Mouse (Mus musculus) layer of hippocampus, postnatal 25 days (tissue): ENCODE data around the gene Ly6g5b. TPM values are rescaled to one million over a fixed set of nuclear protein-coding genes. Genes with fewer than 3 reads are reported as not detected.

Experiments
- total RNA-seq, 2 experiments: library from RNA; stranded (reverse); gene quantifications; 2 replicates each; pipeline ENCODE4 v1.2.3; 2021

The Ly6g5b gene
- total RNA-seq, 2 experiments from 2014 or later, result 0.42 to 0.54 TPM

Other genes starting within 250 kb of the Ly6g5b start
- 1 to 10 TPM; 7.3 to 7.7 TPM for gene Zbtb12, start 235.9 kb downstream of the Ly6g5b start, total RNA-seq
- not detected for gene Gm20547, start 233.4 kb downstream of the Ly6g5b start, total RNA-seq
- gene C2, start 217.2 kb downstream of the Ly6g5b start, total RNA-seq, result 1 to 10 TPM in 1 of 2 experiments, under 1 TPM in 1; 0.86 to 1.9 TPM
- gene Ehmt2, start 217.0 kb downstream of the Ly6g5b start, total RNA-seq, result 100 to 1,000 TPM; 164 to 188 TPM
- under 1 TPM; 0.20 to 0.21 TPM for gene Slc44a4, start 201.0 kb downstream of the Ly6g5b start, total RNA-seq
- 10 to 100 TPM; 37.2 to 37.4 TPM for gene Neu1, start 184.2 kb downstream of the Ly6g5b start, total RNA-seq
- gene Hspa1b, start 156.2 kb downstream of the Ly6g5b start, total RNA-seq, result 10 to 100 TPM; 17.0 to 23.5 TPM
- gene Gm20481, start 145.5 kb downstream of the Ly6g5b start, total RNA-seq, result not detected
- 10 to 100 TPM; 14.9 to 17.9 TPM for gene Hspa1a, start 143.3 kb downstream of the Ly6g5b start, total RNA-seq
- gene Hspa1l, start 142.7 kb downstream of the Ly6g5b start, total RNA-seq, result under 1 TPM; 0.22 to 0.31 TPM
- gene Lsm2, start 133.6 kb downstream of the Ly6g5b start, total RNA-seq, result 10 to 100 TPM; 18.1 to 19.3 TPM
- 10 to 100 TPM; 43.7 to 55.6 TPM for gene Vars, start 114.4 kb downstream of the Ly6g5b start, total RNA-seq
- gene Vwa7, start 98.8 kb downstream of the Ly6g5b start, total RNA-seq, result under 1 TPM; 0.07 to 0.23 TPM
- 1 to 10 TPM in 1 of 2 experiments, under 1 TPM in 1; 0.64 to 1.1 TPM for gene Sapcd1, start 87.4 kb downstream of the Ly6g5b start, total RNA-seq
- gene Msh5, start 68.7 kb downstream of the Ly6g5b start, total RNA-seq, result under 1 TPM; 0.62 to 0.82 TPM
- 10 to 100 TPM in 1 of 2 experiments, 1 to 10 TPM in 1; 9.7 to 10.1 TPM for gene Clic1, start 65.5 kb downstream of the Ly6g5b start, total RNA-seq
- 10 to 100 TPM; 19.5 to 20.7 TPM for gene Ddah2, start 56.4 kb downstream of the Ly6g5b start, total RNA-seq
- gene Ly6g6c, start 50.0 kb downstream of the Ly6g5b start, total RNA-seq, result not detected
- gene Mpig6b, start 49.2 kb downstream of the Ly6g5b start, total RNA-seq, result not detected
- gene Ly6g6e, start 38.5 kb downstream of the Ly6g5b start, total RNA-seq, result 1 to 10 TPM; 4.1 to 4.3 TPM
- gene Ly6g6d, start 37.4 kb downstream of the Ly6g5b start, total RNA-seq, result 1 to 10 TPM in 1 of 2 experiments, under 1 TPM in 1; 0.80 to 1.2 TPM
- gene Ly6g6f, start 29.8 kb downstream of the Ly6g5b start, total RNA-seq, result not detected
- gene Abhd16a, start 26.2 kb downstream of the Ly6g5b start, total RNA-seq, result 10 to 100 TPM; 97.9 to 98.1 TPM
- not detected for gene Ly6g5c, start 7.1 kb downstream of the Ly6g5b start, total RNA-seq
- 10 to 100 TPM; 14.2 to 14.4 TPM for gene Gpank1, start 6.0 kb upstream of the Ly6g5b start, total RNA-seq
- gene Csnk2b, start 6.6 kb upstream of the Ly6g5b start, total RNA-seq, result 100 to 1,000 TPM; 179 to 181 TPM
- 10 to 100 TPM; 27.0 to 27.3 TPM for gene D17H6S53E, start 10.9 kb upstream of the Ly6g5b start, total RNA-seq
- not detected for gene Apom, start 16.6 kb upstream of the Ly6g5b start, total RNA-seq
- 100 to 1,000 TPM; 290 to 320 TPM for gene Bag6, start 19.8 kb upstream of the Ly6g5b start, total RNA-seq
- gene Prrc2a, start 49.5 kb upstream of the Ly6g5b start, total RNA-seq, result 100 to 1,000 TPM; 302 to 353 TPM
- 10 to 100 TPM; 10.4 to 10.8 TPM for gene Aif1, start 60.6 kb upstream of the Ly6g5b start, total RNA-seq
- gene Lst1, start 73.0 kb upstream of the Ly6g5b start, total RNA-seq, result 1 to 10 TPM; 8.1 to 8.9 TPM
- gene Ltb, start 79.0 kb upstream of the Ly6g5b start, total RNA-seq, result under 1 TPM; 0.42 to 0.54 TPM
- gene Tnf, start 86.6 kb upstream of the Ly6g5b start, total RNA-seq, result not detected
- under 1 TPM in 1 of 2 experiments, not detected in 1; 0.20 TPM for gene Lta, start 89.9 kb upstream of the Ly6g5b start, total RNA-seq
- gene Gm16181, start 105.4 kb upstream of the Ly6g5b start, total RNA-seq, result not detected
- 100 to 1,000 TPM; 607 to 639 TPM for gene Atp6v1g2, start 118.2 kb upstream of the Ly6g5b start, total RNA-seq
- 10 to 100 TPM; 13.7 to 14.8 TPM for gene Nfkbil1, start 120.4 kb upstream of the Ly6g5b start, total RNA-seq
- gene Ddx39b, start 126.3 kb upstream of the Ly6g5b start, total RNA-seq, result 100 to 1,000 TPM; 213 to 229 TPM
- gene H2-D1, start 147.3 kb upstream of the Ly6g5b start, total RNA-seq, result 10 to 100 TPM; 14.6 to 15.9 TPM
- under 1 TPM in 1 of 2 experiments, not detected in 1; 0.42 TPM for gene H2-Q1, start 205.0 kb upstream of the Ly6g5b start, total RNA-seq
- gene H2-Q2, start 226.8 kb upstream of the Ly6g5b start, total RNA-seq, result under 1 TPM in 1 of 2 experiments, not detected in 1; 0.44 TPM